Mouse (Mus musculus): ENCODE measurements at regions not wholly inside any gene's neighbourhood (a gene's known extent, or its start where the extent isn't known, plus 50 kb on each side); places are given as distances from the start of the nearest gene placed in this dataset.

DNA sequence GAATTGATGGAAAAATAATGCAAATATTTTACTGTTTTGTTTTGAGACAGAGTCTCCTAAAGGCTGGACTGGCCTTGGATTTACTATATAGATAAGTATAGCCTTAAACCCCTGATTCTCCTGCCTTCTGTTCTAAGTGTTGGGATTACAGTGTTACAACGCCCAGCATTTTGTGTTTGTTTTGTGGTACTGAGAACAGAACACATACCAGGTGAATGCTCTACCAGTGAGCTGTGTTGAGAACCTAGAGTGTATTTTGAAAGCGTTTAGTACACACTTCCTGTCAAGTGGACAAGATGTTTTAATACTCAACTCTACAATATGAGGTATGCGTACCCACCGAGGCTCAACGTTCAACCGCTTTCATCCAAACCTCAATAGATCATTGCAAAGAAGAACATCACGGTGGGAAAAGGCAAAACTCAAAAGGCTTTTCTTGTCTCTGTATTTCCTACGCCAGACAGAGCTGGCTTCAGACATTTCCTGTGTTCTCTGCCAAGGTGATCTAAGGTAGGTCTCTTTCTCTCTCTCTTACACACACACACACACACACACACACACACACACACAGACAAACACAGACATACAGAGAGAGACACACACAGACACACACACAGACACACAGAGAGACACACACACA is 104.3 kb upstream of the Cpm start:
- no peak for DNase-seq

GRCm38 (mm10) chr10:117524101-117524500 is 105.2 kb upstream of the Cpm start:
- no peak for DNase-seq

DNA sequence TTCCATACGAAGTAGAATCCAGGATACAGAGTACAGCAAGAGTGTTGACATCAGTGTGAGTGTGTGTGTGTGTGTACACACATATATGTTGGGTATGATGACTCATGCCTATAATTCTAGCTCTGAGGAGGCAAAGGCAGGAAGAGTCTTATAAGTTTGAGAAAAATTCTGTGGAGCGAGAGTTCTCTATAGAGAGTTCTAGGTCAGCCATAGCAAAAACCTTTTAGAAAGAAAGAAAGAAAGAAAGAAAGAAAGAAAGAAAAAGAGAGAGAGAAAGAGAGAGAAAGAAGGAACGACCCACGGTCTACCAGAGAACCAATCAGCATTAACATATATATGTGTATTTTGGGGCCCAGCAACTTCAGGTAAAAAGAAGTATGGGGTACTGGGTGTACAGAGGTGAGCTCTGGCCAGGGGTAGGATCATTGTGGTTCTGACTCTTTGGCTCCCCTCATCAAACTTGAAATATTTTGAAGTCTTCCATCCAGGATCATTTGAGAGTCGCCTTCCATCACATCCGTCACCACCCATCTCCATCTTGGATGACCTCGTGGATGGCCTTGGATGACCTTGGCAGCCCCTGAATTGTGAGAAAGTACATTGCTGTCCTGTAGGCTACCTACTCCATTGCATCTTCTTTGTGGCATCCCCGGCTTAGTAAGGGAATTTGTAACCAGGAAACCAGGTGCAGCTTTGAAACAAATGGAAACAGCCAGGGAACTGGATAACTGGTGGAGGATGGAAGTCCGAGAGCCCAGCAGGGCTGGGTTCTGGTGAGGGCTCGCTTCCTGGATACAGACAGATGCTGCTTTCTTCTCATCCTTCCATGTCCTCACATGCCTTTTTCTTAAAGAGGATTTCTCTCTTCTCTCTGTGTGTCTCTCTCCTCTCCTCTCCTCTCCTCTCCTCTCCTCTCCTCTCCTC is 106.1 kb upstream of the Cpm start:
- DNase-seq = no peak

DNA sequence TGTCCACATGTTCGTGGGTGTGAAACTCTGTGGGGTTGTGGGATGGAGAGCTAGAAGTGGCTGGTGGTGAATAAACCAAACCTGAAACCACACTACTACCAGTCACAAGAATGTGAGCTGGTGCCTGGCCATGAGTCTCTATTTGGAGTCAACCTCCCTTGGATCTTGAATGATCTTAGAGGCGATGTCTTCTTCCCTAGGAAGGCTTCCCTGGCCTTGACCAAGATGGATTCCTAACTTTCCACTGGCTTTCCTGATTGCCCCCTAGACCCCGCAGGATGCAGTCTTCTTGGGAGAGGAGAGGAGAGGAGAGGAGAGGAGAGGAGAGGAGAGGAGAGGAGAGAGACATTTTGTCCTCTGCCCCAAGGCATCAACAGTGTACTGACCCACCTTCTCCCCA is 106.9 kb upstream of the Cpm start:
- no peak for DNase-seq

DNA sequence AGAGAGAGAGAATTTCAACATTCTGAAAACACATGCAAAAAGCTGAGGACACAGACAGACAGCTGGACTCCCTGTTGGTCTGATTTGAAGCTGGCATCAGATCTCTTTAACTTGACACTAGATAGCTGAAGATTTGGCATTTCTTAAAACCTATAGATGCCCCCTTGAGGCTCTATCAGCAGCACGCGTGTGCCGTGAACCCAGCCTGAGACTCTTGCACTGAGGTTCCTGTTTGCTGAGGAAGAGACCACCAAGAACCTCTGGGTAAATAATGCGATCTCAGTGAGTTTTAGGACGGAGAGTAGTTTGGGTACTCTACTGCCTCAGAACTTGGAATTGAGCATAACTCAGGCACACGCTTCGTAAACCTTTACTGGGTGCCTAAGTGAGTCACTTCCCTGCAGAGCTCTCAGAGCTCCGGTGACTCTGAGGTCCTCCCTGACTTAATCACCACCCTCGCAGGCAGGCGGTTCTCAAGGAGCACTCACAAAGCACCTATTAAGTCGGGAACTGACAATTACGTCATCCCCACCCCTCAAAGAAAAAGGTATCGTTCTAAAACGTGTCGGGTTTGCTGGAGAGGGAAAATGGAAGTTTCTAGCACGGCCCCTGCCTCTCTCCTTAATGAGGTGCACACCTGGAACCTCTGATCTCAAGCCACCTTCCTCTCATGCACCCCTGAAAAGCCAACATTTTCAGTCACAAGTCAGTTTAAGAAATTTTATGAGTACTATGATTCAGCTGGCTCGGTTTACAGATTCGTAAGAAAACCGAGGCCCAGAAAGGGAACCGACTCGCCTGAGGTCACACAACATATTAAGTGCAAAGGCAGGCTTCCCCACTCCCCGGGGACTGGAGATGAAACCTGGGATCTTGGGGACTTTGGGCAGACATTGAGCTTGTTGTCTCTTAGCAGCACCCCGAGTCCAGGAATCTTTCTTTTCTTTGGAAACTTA is 107.7 kb upstream of the Cpm start:
- no peak for DNase-seq

- no peak for DNase-seq
These were observed 108.6 kb upstream of the Cpm start for GRCm38 (mm10) chr10:117520536-117521314.

GRCm38 (mm10) chr10:117519670-117520535 is 109.4 kb upstream of the Cpm start:
- peak; percentile 28 for DNase-seq

DNA sequence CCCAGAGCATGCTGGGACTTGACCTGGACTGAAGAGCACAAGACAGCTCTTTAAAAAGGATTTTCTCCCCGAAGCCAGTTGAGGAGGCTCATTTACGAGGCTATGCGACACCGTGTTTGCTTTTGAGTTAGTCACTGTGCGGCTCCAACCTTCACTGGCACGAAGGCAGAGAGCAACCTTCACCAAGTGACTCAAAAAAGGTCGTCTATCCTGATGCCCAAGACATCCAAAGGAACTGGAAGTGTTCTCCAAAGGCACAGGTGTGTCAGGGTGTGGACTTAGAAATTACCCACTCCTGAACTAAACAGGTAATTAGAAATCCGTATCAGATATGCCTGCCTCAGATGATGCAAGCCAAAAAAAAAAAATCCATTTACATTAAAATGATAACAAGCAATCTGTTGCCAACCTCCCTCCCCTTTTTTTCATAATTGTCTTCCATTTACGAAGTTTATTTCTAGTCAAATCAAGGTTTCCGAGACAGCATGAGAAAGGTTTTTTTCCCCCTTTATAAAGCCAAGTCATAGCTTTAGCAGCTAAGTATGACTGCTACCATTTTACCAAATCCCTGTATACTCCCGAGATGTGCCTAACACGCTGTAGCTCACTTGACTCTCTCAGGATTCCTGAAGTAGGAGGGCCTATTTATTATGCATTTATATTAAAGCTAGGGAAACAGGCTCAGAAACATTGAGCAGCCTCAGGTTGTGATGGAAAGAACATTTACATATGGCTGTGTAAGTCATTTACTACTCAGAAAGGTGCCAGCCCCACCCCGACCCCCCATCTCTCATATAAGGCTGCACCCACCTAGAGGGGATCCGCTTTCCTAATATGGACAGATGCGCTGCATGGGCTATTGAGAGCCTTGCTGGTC is 110.3 kb upstream of the Cpm start:
- no peak for DNase-seq

DNA sequence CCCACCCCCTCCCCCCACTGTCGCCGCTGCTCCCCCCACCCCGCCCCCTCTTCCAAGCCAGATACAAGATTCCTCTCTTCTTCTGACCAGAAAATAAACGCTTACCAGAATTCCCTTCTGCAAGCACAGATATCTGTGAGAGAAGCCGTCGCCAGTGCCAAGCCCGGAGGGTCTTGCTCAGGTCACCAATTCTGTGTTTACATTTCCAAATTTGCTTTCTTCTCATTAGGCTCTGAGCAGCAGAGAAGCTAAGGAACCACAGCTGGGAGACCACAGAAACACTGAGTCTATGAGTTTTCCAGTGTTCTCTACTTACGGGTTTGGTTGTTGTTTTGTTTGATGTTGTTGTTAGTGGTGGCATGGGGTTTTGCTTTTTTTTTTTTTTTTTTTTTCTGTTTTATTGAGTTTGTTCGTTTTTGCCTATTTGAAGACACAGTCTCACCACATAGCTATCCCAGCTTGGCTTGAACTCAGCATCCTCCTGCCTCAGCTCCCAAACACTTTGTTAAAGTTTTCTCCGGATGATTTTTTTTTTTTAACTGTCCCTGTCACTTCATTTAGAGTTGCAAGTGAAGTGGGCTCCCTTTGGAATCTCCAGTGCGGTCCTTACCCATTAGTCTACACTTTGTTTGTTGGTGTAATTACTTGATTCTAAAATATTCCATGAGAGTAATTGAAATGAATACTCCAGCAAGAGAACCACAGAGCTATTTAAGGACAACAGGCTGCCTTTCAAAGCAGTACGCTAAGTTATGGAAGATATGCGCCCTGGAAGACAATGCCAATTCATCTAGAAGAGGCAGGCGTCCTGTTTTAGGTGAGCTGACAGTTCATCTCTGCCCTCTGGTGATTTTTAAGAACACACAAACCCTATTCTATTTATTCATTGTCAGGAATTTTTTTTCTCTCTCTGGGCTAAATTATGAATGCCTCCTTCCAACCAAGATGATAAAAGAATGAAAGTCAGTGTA is 111.2 kb upstream of the Cpm start:
- DNase-seq = no peak

GRCm38 (mm10) chr10:117517071-117517714 is 112.1 kb upstream of the Cpm start:
- no peak for DNase-seq

DNA sequence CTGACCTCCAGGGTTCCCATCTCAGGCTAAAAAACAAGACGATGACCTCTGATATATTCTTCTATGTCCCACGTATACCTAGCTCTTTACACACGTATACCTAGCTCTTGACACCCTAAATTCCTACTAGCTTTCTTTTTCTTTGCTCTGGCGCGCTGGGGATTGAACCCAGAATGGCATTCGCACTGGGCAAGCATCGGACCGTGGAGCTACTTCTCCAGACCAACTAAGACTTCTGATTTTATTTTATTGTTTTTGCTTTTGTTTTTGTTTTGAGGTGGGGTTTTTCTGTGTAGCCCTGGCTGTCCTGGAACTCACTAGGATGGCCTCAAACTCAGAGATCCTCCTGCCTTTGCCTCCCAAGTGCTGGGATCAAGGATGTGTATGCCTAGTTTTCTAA is 112.8 kb upstream of the Cpm start:
- no peak for DNase-seq

DNA sequence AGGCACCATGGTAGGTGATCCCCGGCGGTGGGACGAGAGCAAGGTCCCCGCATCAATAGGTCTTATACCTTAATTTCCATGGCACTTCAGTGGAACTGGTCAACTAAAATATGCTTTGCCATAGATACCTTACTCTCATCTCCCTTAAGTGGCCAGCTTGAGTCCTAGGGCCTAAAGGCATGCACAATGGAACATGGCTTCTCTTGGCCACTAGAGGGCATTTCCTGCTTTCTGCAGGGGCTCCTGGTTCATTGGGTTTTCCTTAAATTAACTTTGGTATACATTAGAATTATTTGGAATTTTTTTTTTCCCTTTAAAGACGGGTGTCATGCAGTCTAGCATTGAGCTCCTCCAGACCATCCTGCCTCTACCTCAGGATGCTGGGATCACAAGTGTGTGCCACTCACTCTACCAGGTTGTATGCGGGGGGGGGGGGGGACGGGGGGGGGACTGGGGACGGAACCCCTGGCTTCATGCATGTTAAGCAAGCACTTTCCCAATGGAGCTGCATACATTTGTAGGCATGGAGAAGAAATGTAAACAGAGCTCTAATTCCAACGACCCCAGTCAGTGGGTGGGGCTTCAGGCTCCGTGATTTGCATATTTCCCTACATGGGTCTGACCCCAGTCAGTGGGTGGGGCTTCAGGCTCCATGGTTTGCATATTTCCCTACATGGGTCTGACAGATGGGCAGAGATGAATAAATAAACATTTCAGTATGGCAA is 113.4 kb upstream of the Cpm start:
- DNase-seq = no peak

DNA sequence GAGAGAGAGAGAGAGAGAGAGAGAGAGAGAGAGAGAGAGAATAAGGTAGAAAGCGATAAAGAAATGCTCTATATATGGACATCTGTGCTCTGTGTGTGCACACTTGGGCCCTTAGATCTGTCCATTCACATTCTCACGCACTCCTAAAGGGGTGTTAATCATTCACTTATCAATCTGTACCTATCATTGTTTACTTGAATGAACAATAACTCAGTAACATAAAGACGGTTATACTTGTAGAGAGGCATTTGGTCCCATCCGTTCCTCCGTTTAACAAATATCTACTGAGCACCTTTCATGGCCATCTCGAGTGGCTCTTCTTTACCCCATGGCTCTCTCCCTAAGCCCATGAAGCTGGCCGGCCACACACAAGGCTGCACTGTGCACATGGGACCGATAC is 114.3 kb upstream of the Cpm start:
- no peak for DNase-seq

GRCm38 (mm10) chr10:117513925-117514546 is 115.3 kb upstream of the Cpm start:
- DNase-seq = no peak

DNA sequence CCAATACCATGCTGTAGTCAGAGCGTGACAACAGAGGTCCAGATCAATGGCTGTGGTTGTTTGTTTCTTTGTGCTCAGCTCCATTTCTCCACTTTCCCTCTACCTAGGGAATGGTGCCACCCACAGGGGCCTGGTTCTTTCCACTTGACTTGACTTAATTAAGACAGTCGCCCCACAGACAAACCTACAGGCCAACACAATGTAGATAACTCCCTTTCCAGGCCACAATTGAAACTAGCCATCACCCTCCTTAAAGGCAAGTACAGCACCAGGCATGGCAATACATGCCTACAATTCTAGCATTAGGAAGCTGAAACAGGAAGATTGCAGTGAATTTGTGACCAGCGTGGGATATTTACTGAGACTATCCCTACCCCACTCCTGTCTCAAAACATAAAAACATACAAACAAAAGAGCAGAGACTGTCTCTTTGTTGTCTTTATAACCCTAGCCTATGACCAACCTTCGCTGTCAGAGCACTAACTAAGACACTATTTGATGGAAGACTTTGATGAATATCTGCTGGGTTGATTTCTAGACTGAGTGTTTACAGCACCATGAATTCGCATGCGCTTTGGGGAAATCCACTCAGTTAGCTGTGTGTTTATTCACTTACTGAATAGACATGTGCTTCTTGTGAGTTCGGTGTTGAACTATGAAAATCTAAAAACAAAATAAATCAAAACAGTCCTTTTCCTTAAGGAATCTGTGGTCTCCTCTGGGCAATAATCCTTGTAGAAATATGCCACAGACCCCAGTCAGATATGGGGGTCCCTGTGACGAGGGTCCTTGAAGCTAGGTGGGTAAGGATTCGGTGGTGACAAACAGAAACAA is 116.7 kb upstream of the Cpm start:
- DNase-seq = no peak

Data from kidney, adult 11 months (tissue).